Mouse (Mus musculus) urinary bladder, postnatal 10 days (tissue): ENCODE results near the gene Ldhal6b.

Source experiments
- DNase-seq: peaks from one replicate; pipeline ENCODE4 v3.0.0; 2022; ENCODE audit warnings: low spot score

The Ldhal6b gene

DNA sequence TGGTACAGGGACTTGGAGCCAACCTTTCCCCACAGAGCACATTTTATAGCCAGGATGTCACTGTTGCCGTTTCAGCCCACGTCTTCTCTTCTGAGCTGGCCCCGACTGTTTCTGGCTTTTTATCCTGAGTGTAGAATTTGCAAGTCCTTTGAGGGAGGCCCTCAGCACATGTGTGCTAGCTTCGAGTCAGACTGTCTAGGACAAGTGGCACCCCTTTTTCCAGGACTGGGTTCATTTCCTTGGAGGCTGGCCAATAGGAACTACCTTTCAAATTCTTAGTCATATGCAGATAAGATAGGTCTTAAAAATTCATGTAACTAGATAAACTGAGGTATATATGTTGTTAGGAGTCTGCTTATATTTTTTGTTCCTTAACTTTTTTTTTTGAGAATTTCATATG, 8.2 kb downstream of the Ldhal6b start:
- DNase-seq, result no peak

DNA sequence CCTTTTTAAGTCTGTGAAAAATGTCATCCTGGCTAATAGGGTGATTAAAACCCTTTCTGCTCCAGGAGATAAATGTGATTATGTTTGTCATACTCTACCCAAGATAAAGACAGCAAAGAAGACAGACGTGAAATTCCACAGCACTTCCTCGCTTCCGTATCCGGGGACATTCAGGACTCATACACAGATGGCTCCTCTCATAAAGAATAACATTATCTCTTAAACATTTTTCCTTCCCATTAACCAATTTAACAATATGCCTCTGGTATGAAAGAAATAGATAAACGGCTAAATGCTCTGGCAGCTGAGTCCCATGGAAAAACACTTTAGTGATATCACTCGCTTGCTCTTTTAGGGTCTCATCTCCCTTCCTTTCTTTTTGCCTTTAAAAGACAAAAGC, 11.5 kb downstream of the Ldhal6b start:
- no peak for DNase-seq

DNA sequence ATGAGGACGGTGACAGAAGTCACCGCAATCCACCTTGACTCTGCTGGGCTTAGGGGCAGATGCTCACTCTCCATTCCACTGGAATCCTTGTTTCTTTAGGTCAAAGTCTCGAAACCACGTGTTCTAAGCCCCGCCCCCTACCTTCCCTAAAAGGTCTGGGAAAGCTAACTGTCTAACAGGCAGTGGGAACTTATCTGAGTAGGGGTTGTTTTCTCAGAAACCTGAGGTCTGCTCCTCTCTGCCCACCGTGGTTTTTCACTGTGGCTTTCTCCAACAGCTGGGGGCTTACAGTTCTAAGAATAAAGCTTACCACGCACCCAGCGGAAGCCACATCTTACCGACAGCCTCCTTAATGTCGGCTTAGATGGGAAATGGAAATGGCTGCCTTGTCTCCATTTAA, 12.0 kb downstream of the Ldhal6b start:
- no peak for DNase-seq

DNA sequence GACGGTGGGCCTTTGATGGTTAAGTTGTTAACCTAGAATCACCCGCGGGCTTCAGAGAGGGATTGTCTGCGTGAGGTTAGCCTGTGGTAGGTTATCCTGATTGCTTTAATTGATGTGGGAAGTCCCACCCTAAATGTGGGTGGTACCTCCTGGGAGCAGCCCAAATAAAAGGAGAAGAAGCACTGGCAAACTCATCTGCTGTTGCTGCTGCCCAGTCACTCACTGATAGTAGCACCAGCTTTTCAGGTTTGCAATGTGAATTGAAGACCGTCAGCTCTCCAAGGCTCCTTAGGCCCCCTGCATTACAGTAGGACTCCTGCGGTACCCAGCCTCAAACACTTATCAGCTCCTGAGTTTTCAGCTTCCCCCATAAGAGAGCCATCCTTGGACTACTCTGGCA, 14.7 kb downstream of the Ldhal6b start:
- no peak for DNase-seq

DNA sequence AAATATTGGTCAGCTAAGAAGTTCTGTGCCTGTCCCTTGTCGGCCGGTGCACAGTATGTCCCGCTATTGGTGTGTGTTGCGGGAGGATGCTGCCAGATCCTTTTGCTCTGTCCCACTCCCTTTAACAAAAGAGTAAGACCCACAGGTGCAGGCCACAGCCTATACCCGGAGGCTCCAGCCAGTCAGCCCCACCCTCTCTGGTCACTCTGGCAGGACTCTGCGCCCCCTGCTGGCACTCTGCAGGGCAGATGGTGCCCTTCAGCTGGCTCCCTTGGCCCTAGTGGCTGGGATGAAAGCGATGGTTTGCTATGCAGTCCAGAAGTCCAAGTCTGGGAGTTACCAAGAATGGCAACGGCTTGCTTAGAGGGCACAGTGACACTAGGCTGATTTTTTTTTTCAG, 15.9 kb downstream of the Ldhal6b start:
- peak; percentile 45 for DNase-seq

DNA sequence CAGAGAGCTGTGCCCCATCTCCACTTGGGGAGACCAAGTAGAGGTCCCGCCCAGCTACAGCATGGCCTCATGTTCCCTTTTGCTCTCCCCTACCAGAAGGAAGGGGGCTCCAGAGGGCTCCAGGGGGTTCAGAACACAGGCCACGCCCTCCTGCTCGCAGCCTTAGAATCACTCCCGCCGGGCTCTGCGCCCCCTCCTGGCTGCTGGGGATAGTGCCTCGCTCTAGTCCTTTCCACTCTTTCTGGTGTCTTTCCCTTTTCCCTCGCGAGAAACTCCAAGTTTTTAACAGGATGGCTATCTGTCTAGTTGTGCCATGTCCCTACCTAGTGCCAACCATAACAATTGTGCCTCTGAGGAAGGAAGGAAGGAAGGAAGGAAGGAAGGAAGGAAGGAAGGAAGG, 16.5 kb downstream of the Ldhal6b start:
- DNase-seq, result no peak

DNA sequence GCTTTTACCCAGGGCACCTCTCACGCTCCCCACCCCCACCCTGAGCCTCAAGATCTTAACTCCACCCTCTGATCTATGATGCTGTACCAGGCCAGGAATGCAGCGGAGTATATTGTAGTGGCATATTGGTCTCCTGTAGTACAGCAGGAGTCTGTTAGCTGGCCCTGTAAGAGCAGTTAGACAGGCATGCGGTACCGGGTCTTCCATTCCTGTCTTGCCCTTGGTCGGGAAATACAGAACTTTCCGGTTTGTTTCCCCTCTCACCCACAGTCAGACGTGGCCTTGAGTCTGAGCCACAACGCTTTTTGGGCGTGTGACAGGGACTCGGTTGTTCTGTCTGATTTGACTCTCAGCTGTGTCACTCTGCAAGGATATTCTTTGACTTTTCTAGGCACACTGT, 17.3 kb downstream of the Ldhal6b start:
- DNase-seq, result no peak

DNA sequence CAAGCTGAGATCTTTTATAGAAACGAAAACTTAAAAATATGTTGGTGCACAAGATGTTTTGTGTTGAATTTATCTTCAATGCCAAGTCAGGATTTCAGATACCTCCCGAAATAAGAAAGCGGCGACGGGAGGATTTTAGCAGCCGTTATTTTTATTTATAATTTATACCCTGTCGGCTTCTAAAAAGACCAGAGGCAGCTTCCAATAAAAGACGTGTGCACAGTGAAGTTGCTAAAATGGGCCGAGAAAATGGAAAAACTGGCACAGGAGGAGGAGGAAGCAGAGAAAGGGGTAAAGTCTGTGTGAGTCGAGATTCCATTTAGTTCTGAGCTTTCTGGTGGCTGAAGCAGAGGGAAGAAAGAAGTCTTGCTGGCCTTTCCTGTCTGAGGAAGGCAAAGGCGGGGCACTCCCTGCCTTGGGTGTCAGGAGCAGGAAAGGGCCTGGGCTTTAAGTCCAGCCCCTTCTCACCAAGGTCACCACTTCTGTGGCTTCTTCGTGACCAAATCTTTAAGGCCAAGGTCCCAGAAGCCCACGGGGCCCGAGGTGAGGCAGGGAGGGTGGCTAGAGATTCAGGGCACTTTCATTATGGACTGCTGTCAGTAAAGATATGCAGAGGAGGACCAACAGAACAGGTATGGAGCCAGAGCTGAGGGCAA, 18.0 kb downstream of the Ldhal6b start:
- no peak for DNase-seq

DNA sequence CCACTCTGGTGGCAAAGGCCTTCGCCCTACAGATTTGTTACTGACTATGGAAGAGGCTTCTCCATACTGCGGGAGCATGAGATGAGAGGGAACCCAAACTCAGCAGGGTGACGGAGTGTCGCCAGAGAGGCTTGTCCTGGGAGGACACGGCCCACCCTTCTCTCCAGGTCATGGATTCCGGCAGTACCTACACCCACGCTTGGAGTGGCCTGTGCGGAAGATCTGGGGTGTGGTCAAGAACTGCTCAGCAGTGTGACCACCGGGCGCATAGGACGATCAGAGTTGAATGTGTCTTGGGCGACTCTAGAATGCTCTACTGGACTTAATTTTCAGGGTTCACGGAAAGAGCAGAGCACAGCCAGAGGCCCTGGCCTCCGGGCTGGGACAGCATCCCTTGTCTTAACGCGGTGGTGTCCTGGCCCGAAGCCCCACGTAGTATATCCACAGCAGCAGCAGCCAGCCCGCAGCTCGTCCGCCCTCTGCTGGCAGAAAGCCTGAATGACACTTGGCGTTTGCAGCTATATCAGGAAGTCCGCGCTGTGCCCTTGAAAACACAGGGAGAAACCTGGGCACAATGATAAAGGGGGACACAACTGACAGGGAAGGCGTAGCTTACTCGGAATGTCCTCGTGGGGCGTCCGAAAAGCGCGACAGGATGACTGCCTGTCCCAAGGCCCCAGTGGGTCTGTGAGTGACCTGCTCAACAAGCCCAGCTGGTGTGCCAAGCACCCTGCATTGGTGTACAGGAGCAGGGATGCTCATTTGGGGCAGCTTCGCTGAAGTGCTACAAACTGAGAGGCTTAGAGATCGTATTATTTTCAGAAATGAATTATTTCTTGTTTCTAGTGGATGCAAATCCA, 21.2 kb downstream of the Ldhal6b start:
- peak; percentile 58 for DNase-seq

DNA sequence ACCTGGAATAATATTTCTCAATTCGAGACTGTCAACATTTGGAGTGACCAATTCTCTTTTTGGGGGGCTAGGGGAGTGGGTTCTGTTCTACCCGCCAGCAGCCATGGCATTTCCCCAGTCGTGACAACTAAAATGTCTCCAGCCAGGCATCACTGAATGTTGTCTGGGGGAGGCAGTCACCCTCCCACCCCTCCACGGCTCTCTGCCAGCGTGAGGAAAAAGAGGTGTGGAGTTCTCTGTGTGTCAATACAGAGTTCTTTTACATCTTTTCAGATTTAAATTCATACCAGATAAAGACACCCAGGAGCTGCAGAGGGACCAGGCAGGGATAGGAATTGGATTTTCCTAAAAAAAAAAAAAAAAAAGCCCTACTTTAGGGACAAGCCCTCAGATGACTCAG, 22.4 kb downstream of the Ldhal6b start:
- no peak for DNase-seq

DNA sequence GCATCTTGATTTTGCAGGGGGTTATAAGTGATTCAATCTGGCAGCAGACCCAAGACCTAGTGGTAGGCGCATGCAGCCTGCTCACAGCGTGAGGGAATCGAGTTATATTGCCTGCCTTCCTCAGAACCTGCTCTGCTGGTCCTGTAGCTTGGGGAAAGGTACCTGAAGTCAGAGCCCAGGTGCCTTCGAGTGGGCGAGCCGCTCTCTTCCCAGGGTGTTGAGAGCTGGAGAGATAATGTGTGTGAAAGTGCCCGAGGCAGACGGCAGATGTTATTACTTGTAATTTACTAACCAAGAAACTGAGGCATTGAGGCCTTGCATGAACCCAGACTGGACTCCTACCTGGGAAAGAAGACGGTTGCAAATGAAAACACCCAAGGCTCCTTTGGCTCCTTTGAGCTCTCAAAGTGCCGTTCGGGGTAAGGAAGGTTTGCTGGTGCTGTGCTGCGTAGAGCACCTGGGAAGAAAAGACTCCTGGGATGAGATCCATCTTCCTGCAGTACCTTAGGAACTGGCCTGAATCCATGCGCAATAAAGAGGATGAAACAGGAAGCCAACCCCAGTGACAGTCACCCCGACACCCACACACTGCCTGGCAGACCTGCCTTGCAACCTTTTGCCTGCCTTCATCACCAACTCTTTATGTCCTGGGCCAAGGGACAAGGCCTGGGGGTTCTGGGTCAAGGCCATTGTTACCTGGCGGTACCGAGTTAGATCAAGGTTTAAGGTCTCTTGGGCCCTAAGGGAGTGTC, 22.9 kb downstream of the Ldhal6b start:
- DNase-seq, result no peak

DNA sequence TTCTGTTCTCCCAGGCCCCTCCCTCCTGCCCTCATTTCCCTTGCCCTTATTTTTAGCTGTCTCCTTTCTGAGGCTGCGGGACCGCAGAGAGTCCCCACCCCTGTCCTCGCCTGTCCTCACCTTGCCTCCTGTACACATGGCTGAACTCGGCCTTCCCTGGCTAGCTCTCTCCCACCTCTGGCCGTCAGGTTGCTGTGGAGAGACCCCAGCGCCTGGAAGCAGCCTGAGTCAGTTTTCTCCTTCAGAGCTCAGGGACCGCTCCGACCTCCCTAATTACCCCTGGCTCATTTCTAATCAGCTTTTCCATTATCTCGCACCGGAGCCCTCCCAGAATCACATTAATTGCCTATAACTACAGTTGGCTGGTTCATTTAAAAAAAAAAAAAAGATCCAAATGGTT, 27.9 kb downstream of the Ldhal6b start:
- DNase-seq, result no peak

DNA sequence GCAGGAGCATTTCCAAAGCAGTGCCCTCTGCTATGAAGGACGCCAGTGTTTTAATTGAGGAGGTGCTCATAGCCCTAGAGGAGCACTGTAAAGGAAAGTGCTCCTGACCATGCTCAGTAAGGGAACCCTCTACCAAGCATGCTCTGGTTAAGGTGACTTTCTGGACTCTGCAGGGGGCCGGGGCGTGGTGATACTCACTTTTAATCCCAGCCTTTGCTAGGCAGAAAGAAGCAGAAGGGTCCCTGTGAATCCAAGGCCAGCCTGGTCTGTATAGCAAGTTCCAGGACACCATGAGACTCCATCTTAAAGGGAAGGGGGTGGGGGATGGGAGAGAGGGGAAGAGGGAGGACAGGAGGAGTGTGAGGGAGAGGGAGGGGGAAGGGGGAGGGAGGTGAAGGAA, 30.2 kb downstream of the Ldhal6b start:
- no peak for DNase-seq

DNA sequence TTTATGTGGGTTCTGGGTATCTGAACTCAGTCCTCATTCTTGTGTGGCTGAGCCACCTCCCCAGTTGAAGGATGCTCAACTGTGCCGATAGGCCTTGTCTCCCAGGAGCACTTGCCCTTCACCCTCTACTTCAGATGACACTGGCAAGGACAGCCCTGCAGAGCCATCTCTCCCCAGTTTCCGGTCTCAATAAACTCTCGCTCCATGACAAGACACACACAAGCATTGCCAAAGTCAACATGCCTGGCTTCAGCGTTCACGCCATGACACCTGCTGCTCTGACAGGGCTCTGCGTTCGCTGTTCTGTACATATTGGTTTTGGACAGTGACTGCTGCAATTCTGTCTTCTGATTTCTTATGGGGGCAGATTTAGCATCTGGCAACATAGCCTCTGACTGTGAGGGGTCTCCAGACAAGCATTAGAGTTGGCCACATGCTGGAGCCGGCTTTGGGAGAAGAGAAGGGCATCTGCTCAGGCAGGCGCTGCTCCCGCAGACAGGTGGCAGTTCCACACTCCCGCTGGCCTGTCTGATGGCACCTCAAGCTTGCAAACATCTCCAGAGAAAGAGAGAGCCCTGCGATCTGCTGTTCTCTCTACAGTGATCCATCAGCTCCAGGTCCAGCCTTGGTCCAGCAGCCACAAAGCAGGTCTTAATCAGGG, 31.6 kb downstream of the Ldhal6b start:
- DNase-seq, result no peak

DNA sequence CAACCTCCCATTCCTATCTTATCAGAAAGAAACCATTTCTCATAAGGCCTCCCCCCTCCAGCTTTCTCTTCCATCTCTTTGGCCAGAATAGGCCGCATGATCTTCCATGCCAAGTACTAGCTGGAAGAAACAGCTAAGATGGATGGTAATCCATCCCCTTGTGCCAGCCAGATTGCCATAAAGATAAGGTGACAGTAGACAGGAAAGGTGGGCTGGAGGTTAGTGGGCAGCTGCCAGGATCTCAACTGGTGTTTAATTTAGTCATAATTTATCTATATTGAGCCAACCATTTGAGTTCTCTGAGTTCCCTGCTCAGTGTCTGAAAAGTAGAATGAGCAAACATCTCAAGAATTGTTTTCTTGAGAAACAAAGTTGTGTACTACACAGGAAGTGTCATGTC, 32.9 kb downstream of the Ldhal6b start:
- DNase-seq, result no peak

DNA sequence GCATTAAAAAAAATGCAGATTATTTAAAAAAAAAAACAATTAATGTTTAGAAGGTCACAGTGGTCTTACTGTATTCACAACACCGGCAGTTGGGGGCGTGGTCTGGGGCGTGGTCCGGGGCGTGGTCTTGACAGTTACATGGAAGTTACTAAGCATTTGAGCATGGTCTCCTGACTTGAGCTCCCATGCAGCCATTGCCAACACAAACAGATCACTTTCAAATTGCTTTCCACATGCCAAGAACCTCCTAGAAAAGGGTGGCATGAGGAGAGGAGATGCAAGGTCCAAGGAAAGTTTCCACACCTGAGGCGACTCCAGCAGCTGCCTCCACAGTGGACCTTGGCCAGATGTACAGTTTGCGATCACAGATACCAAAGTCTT, 40.6 kb downstream of the Ldhal6b start:
- DNase-seq, result no peak

DNA sequence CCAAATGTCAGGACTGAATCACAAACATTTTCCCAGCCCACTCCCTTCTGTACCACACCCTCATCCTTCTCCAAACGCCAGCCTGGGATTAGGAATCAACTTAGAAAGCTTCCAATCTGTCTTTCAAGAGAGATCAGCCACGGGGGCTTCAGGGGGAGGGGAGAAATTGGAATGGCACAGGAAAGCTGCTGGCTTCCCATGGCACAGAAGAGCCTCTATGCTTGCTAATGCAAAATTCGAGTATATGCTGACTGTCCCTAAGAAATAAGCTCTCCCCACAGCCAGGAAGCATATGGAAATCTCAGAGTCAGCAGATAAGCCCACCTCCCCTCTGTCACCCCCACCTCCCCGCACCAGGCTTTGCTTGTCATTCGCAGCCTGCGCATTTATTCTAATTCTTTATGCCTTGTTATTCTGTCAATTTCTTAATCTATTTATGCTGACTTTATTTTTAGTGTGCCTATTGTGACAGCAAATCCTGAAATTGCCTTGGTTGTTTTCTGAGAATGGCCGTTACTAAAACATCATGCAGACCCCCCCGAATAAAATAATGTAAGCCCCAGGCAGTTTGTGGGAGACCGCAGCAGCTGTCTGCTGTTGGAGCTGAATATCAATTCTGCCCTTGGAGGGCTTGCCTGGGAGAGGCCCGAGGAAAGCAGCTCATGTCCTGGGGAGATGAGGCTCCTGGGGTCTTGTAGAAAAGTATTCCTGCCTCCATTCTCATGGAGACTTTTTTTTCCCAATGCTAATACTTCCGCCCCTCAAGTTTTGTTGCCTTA, 41.2 kb downstream of the Ldhal6b start:
- no peak for DNase-seq

DNA sequence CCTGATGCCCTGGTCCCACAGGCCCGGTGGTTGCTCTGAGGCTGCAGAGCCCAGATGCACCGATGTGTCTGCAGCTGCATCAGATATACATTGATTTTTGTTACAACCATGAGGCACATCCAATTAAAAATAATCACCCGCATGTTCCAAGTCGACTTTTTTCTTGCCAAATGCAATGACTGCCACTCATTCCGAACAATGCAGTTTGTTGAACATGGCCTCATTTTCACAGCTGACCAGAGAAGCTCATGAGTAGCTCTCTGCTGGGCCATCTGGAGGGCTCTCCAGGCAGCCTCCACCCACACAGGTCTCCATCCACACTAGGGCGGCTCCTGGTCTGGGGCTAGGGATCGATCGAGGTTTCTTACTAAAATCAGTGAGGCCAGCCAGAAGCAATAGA, 45.6 kb downstream of the Ldhal6b start:
- no peak for DNase-seq

DNA sequence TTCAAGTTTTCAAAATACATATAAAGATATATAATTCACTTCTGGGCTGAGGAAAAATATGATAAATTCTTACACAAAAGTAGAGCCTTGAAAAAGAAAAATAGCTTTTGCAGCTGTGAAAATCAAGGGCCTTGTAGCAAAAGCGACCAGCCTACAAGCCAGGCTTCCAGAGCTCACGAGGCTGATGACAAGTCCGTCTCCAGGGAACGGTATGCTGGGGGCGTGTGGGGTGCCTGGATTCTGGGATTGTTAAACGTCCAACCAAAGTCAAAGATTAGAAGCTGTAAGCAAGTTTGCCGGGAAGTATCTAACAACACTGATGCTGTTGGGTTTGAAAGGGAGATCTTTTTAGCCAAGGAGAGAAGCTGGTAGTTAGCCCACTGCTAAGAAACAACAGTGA, 47.0 kb downstream of the Ldhal6b start:
- no peak for DNase-seq

DNA sequence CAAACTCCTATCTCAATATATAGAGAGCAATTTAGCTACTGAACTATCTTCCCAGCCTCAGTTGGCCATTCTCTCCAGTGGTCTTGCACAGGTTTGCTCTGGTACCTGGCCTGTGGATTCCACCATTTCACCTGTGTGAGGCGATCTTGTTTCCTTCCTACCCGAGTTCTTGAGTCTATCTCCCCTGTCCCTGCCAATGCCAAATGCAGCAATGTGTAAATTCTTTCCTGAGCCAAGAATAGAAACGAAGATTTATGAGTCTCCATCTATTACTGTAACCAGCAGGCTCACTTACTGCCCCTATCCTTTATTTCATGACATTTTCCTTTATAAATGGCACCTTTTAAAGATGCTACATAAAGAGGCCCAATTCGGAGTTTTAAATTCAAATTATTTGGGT, 47.5 kb downstream of the Ldhal6b start:
- no peak for DNase-seq
